Mouse (Mus musculus) spleen, embryonic (tissue): Measurements from ENCODE around the gene Dedd2.

ENCODE experiments used
- CTCF ChIA-PET: fragments of 350-600 bp; sonication (Branson Sonifier 250); formaldehyde crosslinking; loops from one replicate; lab custom pipeline; 2022; lab: Charles Lee

Gene Dedd2

GRCm38 (mm10) chr7:25247498-25247897, 27.1 kb upstream of the Dedd2 start:
- CTCF ChIA-PET: no interaction called here

- CTCF ChIA-PET: no interaction called here
Observed at GRCm38 (mm10) chr7:25246759-25247137, 26.3 kb upstream of the Dedd2 start.

- CTCF ChIA-PET: interaction anchor here (0.6 to 1.2 kb wide), 2 partner anchors 34 to 97 kb away, joined by 3 to 5 read pairs; no protein-coding TSS in a partner anchor
Observed at GRCm38 (mm10) chr7:25246079-25246758, 25.8 kb upstream of the Dedd2 start.

- CTCF ChIA-PET: interaction anchor here (0.5 to 1.2 kb wide), 2 partner anchors 24 to 35 kb away, joined by 3 read pairs; no protein-coding TSS in a partner anchor
Observed at GRCm38 (mm10) chr7:25244562-25245369, 24.4 kb upstream of the Dedd2 start.

GRCm38 (mm10) chr7:25243361-25243760, 22.9 kb upstream of the Dedd2 start:
- CTCF ChIA-PET: no interaction called here

- CTCF ChIA-PET: no interaction called here
Observed at GRCm38 (mm10) chr7:25241062-25241461, 20.6 kb upstream of the Dedd2 start.

GRCm38 (mm10) chr7:25240631-25241030, 20.2 kb upstream of the Dedd2 start:
- CTCF ChIA-PET: no interaction called here

GRCm38 (mm10) chr7:25238829-25239623, 18.6 kb upstream of the Dedd2 start:
- CTCF ChIA-PET: interaction anchor here (0.6 to 0.7 kb wide), 4 partner anchors 75 to 600 kb away, joined by 3 to 11 read pairs (median 6); no protein-coding TSS in a partner anchor

GRCm38 (mm10) chr7:25238015-25238706, 17.7 kb upstream of the Dedd2 start:
- CTCF ChIA-PET: interaction anchor here (0.6 to 1.2 kb wide), 3 partner anchors 76 to 385 kb away, joined by 3 to 11 read pairs (median 4); no protein-coding TSS in a partner anchor

GRCm38 (mm10) chr7:25237249-25238014, 17.0 kb upstream of the Dedd2 start, which contains the start of gene Gsk3a:
Gene Gsk3a, minus strand, starts transcription at chr7:25237851.
- CTCF ChIA-PET: interaction anchor here (1.2 kb wide), 1 partner anchor 130 kb away, joined by 4 read pairs; no protein-coding TSS in a partner anchor

- CTCF ChIA-PET: interaction anchor here (0.8 kb wide), 1 partner anchor 18 kb away, joined by 3 read pairs; no protein-coding TSS in a partner anchor
Observed at GRCm38 (mm10) chr7:25235526-25235925, 15.1 kb upstream of the Dedd2 start.

GRCm38 (mm10) chr7:25233061-25233460, 12.6 kb upstream of the Dedd2 start:
- CTCF ChIA-PET: interaction anchor here (0.6 to 1.2 kb wide), 2 partner anchors 10 to 172 kb away, joined by 3 to 4 read pairs; no protein-coding TSS in a partner anchor

- CTCF ChIA-PET: interaction anchor here (0.9 to 1.2 kb wide), 2 partner anchors 9 to 84 kb away, joined by 3 to 5 read pairs; partner anchors contain the start of gene Megf8
Observed at GRCm38 (mm10) chr7:25232101-25232648, 11.8 kb upstream of the Dedd2 start.

GRCm38 (mm10) chr7:25230690-25231285, 10.4 kb upstream of the Dedd2 start:
- CTCF ChIA-PET: no interaction called here

- CTCF ChIA-PET: no interaction called here
Observed at GRCm38 (mm10) chr7:25227523-25228300, 7.3 kb upstream of the Dedd2 start.

- CTCF ChIA-PET: no interaction called here
Observed at GRCm38 (mm10) chr7:25222275-25222967, 2.0 kb upstream of the Dedd2 start.

- CTCF ChIA-PET: no interaction called here
Observed at GRCm38 (mm10) chr7:25221102-25221883, 878 bp upstream of the Dedd2 start, which contains the start of gene Zfp526. Gene Zfp526, plus strand, starts transcription at chr7:25221425.
